ENCODE assay signal across 15 mouse cellular contexts in genomic region chr4:97785547-97786271, GRCm38 (mm10). TPM values are rescaled to one million over a fixed set of nuclear protein-coding genes. Genes with fewer than 3 reads are reported as not detected.
DNase-seq lines count a peak whose midpoint lies in the region; ATAC-seq and TF ChIP-seq lines count a peak whose summit lies in the region.
"Had no signal": no experiment of that assay in that cellular context is flagged by ENCODE, and none has a peak within 500 bp of the region (broad histone marks: within the 10 kb centered on the region; RNA-seq: fewer than 3 reads in every experiment).

No protein-coding gene starts in this region.

- H3K4me3 ChIP-seq in hindbrain, embryonic 13.5 days, result no peak overlapping the region
- no peak overlapping the region for H3K4me3 ChIP-seq in hindbrain, embryonic 11.5 days (ENCODE audit: low read depth, low read length)
- no peak overlapping the region for H3K4me3 ChIP-seq in liver, adult 2 months (ENCODE audit: insufficient read depth, low read depth, low read length)
- no peak overlapping the region for H3K4me3 ChIP-seq in liver, postnatal 0 days (ENCODE audit: low read depth, low read length)
- H3K4me3 ChIP-seq in hindbrain, postnatal 0 days (ENCODE audit: low read length), result peak overlapping the region; percentile 13; the same call in 1 of the 2 replicates
- H3K4me3 ChIP-seq: liver, embryonic 15.5 days had no signal

- H3K79me2 ChIP-seq in liver, adult 2 months (ENCODE audit: control insufficient read depth, insufficient read depth, low read length), result peaks cover 21% of the 10 kb centered on the region

- no peak for TF ChIP-seq POLR2A in liver, adult 2 months (IDR thresholded peaks at IDR 0.05; ENCODE audit: extremely low read depth, insufficient read depth, low read length)

- no peak for ATAC-seq in hindbrain, embryonic 13.5 days (ENCODE audit: low FRiP score)
- ATAC-seq in hindbrain, embryonic 11.5 days (ENCODE audit: low FRiP score), result no peak
- no peak for ATAC-seq in liver, postnatal 0 days
- ATAC-seq in hindbrain, postnatal 0 days, result no peak

- no peak overlapping the region for H3K27ac ChIP-seq in hindbrain, embryonic 13.5 days
- no peak overlapping the region for H3K27ac ChIP-seq in hindbrain, embryonic 11.5 days (ENCODE audit: low read depth, low read length)
- peak overlapping the region; percentile 85 for H3K27ac ChIP-seq in liver, adult 2 months (replicated peaks; ENCODE audit: insufficient read depth, low read depth, low read length)
- no peak overlapping the region for H3K27ac ChIP-seq in liver, postnatal 0 days (ENCODE audit: low read depth)
- peak overlapping the region; percentile 65; the same call in 1 of the 2 replicates for H3K27ac ChIP-seq in hindbrain, postnatal 0 days
- H3K27ac ChIP-seq: liver, embryonic 15.5 days had no signal

- TF ChIP-seq CTCF in liver, adult 2 months (IDR thresholded peaks at IDR 0.05; ENCODE audit: low read depth, low read length), result no peak
- no peak for TF ChIP-seq CTCF in liver, postnatal 0 days (IDR thresholded peaks at IDR 0.05; ENCODE audit: low read depth)
- TF ChIP-seq CTCF in hindbrain, postnatal 0 days (IDR thresholded peaks at IDR 0.05; ENCODE audit: low read depth), result no peak

- no peak for TF ChIP-seq EP300 in liver, postnatal 0 days (IDR thresholded peaks at IDR 0.05; ENCODE audit: low read depth)

- no peak overlapping the region for H3K9ac ChIP-seq in hindbrain, embryonic 13.5 days
- no peak overlapping the region for H3K9ac ChIP-seq in hindbrain, embryonic 11.5 days (ENCODE audit: low read depth, low read length)
- H3K9ac ChIP-seq in liver, adult 2 months (ENCODE audit: low read depth, low read length), result no peak overlapping the region
- no peak overlapping the region for H3K9ac ChIP-seq in liver, postnatal 0 days (replicated peaks)
- H3K9ac ChIP-seq in hindbrain, postnatal 0 days (replicated peaks; ENCODE audit: low read length), result no peak overlapping the region
- H3K9ac ChIP-seq: liver, embryonic 15.5 days had no signal

- H3K9me3 ChIP-seq in hindbrain, embryonic 13.5 days, result no peaks in the 10 kb centered on the region
- H3K9me3 ChIP-seq in hindbrain, embryonic 11.5 days (ENCODE audit: control insufficient read depth, low read length), result no peaks in the 10 kb centered on the region
- H3K9me3 ChIP-seq in liver, postnatal 0 days (ENCODE audit: low read length), result no peaks in the 10 kb centered on the region
- no peaks in the 10 kb centered on the region for H3K9me3 ChIP-seq in hindbrain, postnatal 0 days (ENCODE audit: low read length)
- H3K9me3 ChIP-seq: liver, embryonic 15.5 days had no signal

- H3K4me2 ChIP-seq in hindbrain, embryonic 13.5 days, result 0 out of 2 replicates have a peak overlapping the region, but pooled peaks have one; percentile 23
- no peak overlapping the region for H3K4me2 ChIP-seq in hindbrain, embryonic 11.5 days (replicated peaks; ENCODE audit: low read depth, low read length)
- H3K4me2 ChIP-seq in liver, postnatal 0 days (ENCODE audit: low read depth, low read length), result no peak overlapping the region
- peak overlapping the region; percentile 51 for H3K4me2 ChIP-seq in hindbrain, postnatal 0 days (ENCODE audit: low read depth, low read length)
- H3K4me2 ChIP-seq: liver, embryonic 15.5 days had no signal

- WGBS in hindbrain, embryonic 13.5 days, result 73% methylated on average over 8 of the region's 8 CpGs
- WGBS in hindbrain, embryonic 11.5 days, result 89% methylated on average over 8 of the region's 8 CpGs
- WGBS in liver, adult 2 months, result 46% methylated on average over 8 of the region's 8 CpGs
- 91% methylated on average over 8 of the region's 8 CpGs for WGBS in liver, postnatal 0 days (ENCODE audit: insufficient replicate concordance)
- 48% methylated on average over 8 of the region's 8 CpGs for WGBS in hindbrain, postnatal 0 days

- H3K36me3 ChIP-seq in hindbrain, embryonic 13.5 days, result peaks cover 9% of the 10 kb centered on the region
- H3K36me3 ChIP-seq in hindbrain, embryonic 11.5 days (ENCODE audit: control insufficient read depth, insufficient read depth, low read length), result no peaks in the 10 kb centered on the region
- H3K36me3 ChIP-seq in liver, adult 2 months (ENCODE audit: control insufficient read depth, insufficient read depth, low read length), result peaks cover 35% of the 10 kb centered on the region
- peaks cover 20% of the 10 kb centered on the region; the same call in 1 of the 2 replicates for H3K36me3 ChIP-seq in liver, postnatal 0 days (replicated peaks; ENCODE audit: insufficient read depth, low read length)
- peaks cover 8% of the 10 kb centered on the region; the same call in 1 of the 2 replicates for H3K36me3 ChIP-seq in hindbrain, postnatal 0 days (ENCODE audit: insufficient read depth, low read length)

- DNase-seq in cerebellum, postnatal 10 days, result peak; percentile 83 to 84
- no peak for DNase-seq in cerebellum, adult 9-11 months
- DNase-seq in hindbrain, embryonic 11.5 days (ENCODE audit: low spot score), result no peak
- peak; percentile 78 for DNase-seq in liver, adult 2 months (ENCODE audit: extremely low read depth, low read depth, low spot score)
- DNase-seq in liver, postnatal 0 days, result no peak
- DNase-seq in hindbrain, postnatal 0 days (ENCODE audit: low spot score), result peak; percentile 66
- DNase-seq in Muller cell, postnatal 12 days (ENCODE audit: inconsistent ontology term), result no peak
- DNase-seq: gastrocnemius, postnatal 14 days; kidney, postnatal 36 days; lung, postnatal 36 days; right cerebral cortex, postnatal 14 days; thymus, postnatal 14 days had no signal

- H3K27me3 ChIP-seq in hindbrain, embryonic 13.5 days, result no peaks in the 10 kb centered on the region
- peaks cover 6% of the 10 kb centered on the region for H3K27me3 ChIP-seq in hindbrain, embryonic 11.5 days (ENCODE audit: control insufficient read depth, insufficient read depth, low read length)
- H3K27me3 ChIP-seq in liver, adult 2 months (ENCODE audit: control insufficient read depth, insufficient read depth, low read length), result no peaks in the 10 kb centered on the region
- no peaks in the 10 kb centered on the region for H3K27me3 ChIP-seq in liver, postnatal 0 days (ENCODE audit: insufficient read depth, low read length)
- H3K27me3 ChIP-seq in hindbrain, postnatal 0 days (ENCODE audit: insufficient read depth, low read length), result no peaks in the 10 kb centered on the region

- peaks cover 40% of the 10 kb centered on the region for H3K4me1 ChIP-seq in hindbrain, embryonic 13.5 days (replicated peaks)
- no peaks in the 10 kb centered on the region for H3K4me1 ChIP-seq in hindbrain, embryonic 11.5 days (replicated peaks; ENCODE audit: control insufficient read depth, insufficient read depth, low read length)
- peaks cover 33% of the 10 kb centered on the region for H3K4me1 ChIP-seq in liver, adult 2 months (ENCODE audit: control insufficient read depth, insufficient read depth, low read length)
- no peaks in the 10 kb centered on the region for H3K4me1 ChIP-seq in liver, postnatal 0 days (ENCODE audit: insufficient read depth)
- peaks cover 5% of the 10 kb centered on the region; the same call in 1 of the 2 replicates for H3K4me1 ChIP-seq in hindbrain, postnatal 0 days (ENCODE audit: insufficient read depth, low read length)
- H3K4me1 ChIP-seq: liver, embryonic 15.5 days had no signal

RNA-seq across cellular contexts. Expression of gene E130114P18Rik, which starts 7.8 kb away (rescaled TPM):
- 34.2 and 37.0 TPM in 2 replicates for polyA plus RNA-seq in hindbrain, embryonic 13.5 days (2015; fragmentation: Nextera tagmentation; extraction: Ambion mirVana)
- 28.5 and 36.5 TPM in 2 replicates for polyA plus RNA-seq in hindbrain, embryonic 11.5 days (2014; fragmentation: Nextera tagmentation; extraction: Ambion mirVana)
- total RNA-seq in liver, adult 2 months (2014; rRNA removed), result not detected in 2 replicates
- polyA plus RNA-seq in liver, adult 2 months (2012; rRNA removed), result not detected in 2 replicates
- not detected in 2 replicates for polyA plus RNA-seq in liver, postnatal 0 days (2015; fragmentation: Nextera tagmentation; extraction: Ambion mirVana)
- total RNA-seq in hindbrain, postnatal 0 days (2014; rRNA removed), result 17.1 and 22.3 TPM in 2 replicates
- 31.6 and 37.8 TPM in 2 replicates for polyA plus RNA-seq in hindbrain, postnatal 0 days (2015; fragmentation: Nextera tagmentation; extraction: Ambion mirVana)
- polyA plus RNA-seq: G1E had no signal

RNA-seq across cellular contexts. Expression of gene Nfia, which starts 13.2 kb away (rescaled TPM):
- 48.1 and 53.2 TPM in 2 replicates for polyA plus RNA-seq in hindbrain, embryonic 13.5 days (2015; fragmentation: Nextera tagmentation; extraction: Ambion mirVana)
- 29.8 and 45.6 TPM in 2 replicates for polyA plus RNA-seq in hindbrain, embryonic 11.5 days (2014; fragmentation: Nextera tagmentation; extraction: Ambion mirVana)
- 12.5 and 20.0 TPM in 2 replicates for total RNA-seq in liver, adult 2 months (2014; rRNA removed)
- polyA plus RNA-seq in liver, adult 2 months (2012; rRNA removed), result 31.7 and 32.2 TPM in 2 replicates
- 9.9 TPM in 2 replicates for polyA plus RNA-seq in liver, postnatal 0 days (2015; fragmentation: Nextera tagmentation; extraction: Ambion mirVana)
- 73.5 and 97.2 TPM in 2 replicates for total RNA-seq in hindbrain, postnatal 0 days (2014; rRNA removed)
- 71.0 and 76.8 TPM in 2 replicates for polyA plus RNA-seq in hindbrain, postnatal 0 days (2015; fragmentation: Nextera tagmentation; extraction: Ambion mirVana)

Comparison
In these comparisons a context has a peak if more than half of its experiments do, and no peak if none do; other contexts are left out.
1. DNase-seq: peak in cerebellum, postnatal 10 days (2 of 2), liver, adult 2 months (single experiment) and hindbrain, postnatal 0 days (single experiment); none in cerebellum, adult 9-11 months (single experiment), hindbrain, embryonic 11.5 days (single experiment), liver, postnatal 0 days (single experiment) and Muller cell, postnatal 12 days (single experiment).
2. H3K27ac ChIP-seq: peak in liver, adult 2 months (single experiment) and hindbrain, postnatal 0 days (single experiment); none in hindbrain, embryonic 13.5 days (single experiment), hindbrain, embryonic 11.5 days (single experiment) and liver, postnatal 0 days (single experiment).
3. H3K4me2 ChIP-seq: peak in hindbrain, embryonic 13.5 days (single experiment) and hindbrain, postnatal 0 days (single experiment); none in hindbrain, embryonic 11.5 days (single experiment) and liver, postnatal 0 days (single experiment).
4. RNA of gene E130114P18Rik, which starts 7.8 kb away (polyA plus RNA-seq): 34.2 to 37.0 TPM in hindbrain, embryonic 13.5 days, 31.6 to 37.8 TPM in hindbrain, postnatal 0 days and 28.5 to 36.5 TPM in hindbrain, embryonic 11.5 days; not detected in liver, adult 2 months and not detected in liver, postnatal 0 days; every median in the first group is over 10 times any median in the second.